Mouse (Mus musculus) lung, postnatal 0 days (tissue): ENCODE data around the gene Krtap4-6. TPM values are rescaled to one million over a fixed set of nuclear protein-coding genes. Genes with fewer than 3 reads are reported as not detected.

Source experiments
- ATAC-seq: fragments of 200-750 bp; cut with Nextera tagmentation; 2 replicates; pipeline ENCODE4 v1.8.0; 2017; ENCODE audit warnings: moderate library complexity
- DNase-seq: peaks from one replicate; pipeline ENCODE4 v3.0.0-alpha.2; 2016; ENCODE audit warnings: low spot score
- H3K27ac ChIP-seq: fragments of 300-500 bp; sonication (generic); 2 replicates; pipeline ENCODE4 v1.5.1; 2014; ENCODE audit warnings: antibody characterized with exemption, mild to moderate bottlenecking, low read length, mixed read lengths
- H3K27me3 ChIP-seq: fragments of 300-500 bp; sonication (generic); replicated peaks from 2 replicates; pipeline ENCODE4 v1.6.1; 2014; ENCODE audit warnings: low read length, mixed read lengths; ENCODE audit not compliant: insufficient read depth
- H3K36me3 ChIP-seq: fragments of 300-500 bp; sonication (generic); 2 replicates; pipeline ENCODE4 v1.6.1; 2014; ENCODE audit warnings: low read length, mixed read lengths; ENCODE audit not compliant: insufficient read depth
- H3K4me1 ChIP-seq: fragments of 300-500 bp; sonication (generic); 2 replicates; pipeline ENCODE4 v1.6.1; 2014; ENCODE audit warnings: antibody characterized with exemption, low read depth, low read length, mixed read lengths; ENCODE audit not compliant: insufficient read depth
- H3K4me2 ChIP-seq: fragments of 300-500 bp; sonication (generic); replicated peaks from 2 replicates; pipeline ENCODE4 v1.6.1; 2014; ENCODE audit warnings: low read depth, mild to moderate bottlenecking, low read length, moderate library complexity, mixed read lengths
- H3K4me3 ChIP-seq: fragments of 300-500 bp; sonication (generic); 2 replicates; pipeline ENCODE4 v1.5.1; 2014; ENCODE audit warnings: low read depth, low read length
- H3K9ac ChIP-seq: fragments of 300-500 bp; sonication (generic); replicated peaks from 2 replicates; pipeline ENCODE4 v1.6.1; 2014; ENCODE audit warnings: low read depth, mild to moderate bottlenecking
- H3K9me3 ChIP-seq: fragments of 300-500 bp; sonication (generic); 2 replicates; pipeline ENCODE4 v1.6.1; 2016; ENCODE audit warnings: low read length, mixed read lengths
- CTCF ChIP-seq: IDR thresholded peaks from 2 replicates; pipeline ENCODE4 v1.5.1; 2016; ENCODE audit warnings: antibody characterized with exemption, mild to moderate bottlenecking
- EP300 ChIP-seq: IDR thresholded peaks from 2 replicates; pipeline ENCODE4 v1.6.1; 2016; ENCODE audit warnings: antibody characterized with exemption, mild to moderate bottlenecking, control low read depth
- WGBS: fragments of 180-500 bp; shearing (Covaris S2); extraction: QIAGEN DNeasy Blood & Tissue Kit; methylation state at CpG from one replicate; pipeline ENCODE4 v1.1.7; 2014; 5-methylcytosine and 5-hydroxymethylcytosine counted together
- polyA plus RNA-seq: library from polyadenylated mRNA; unstranded; fragments of >200 nt; fragmentation: Nextera tagmentation; extraction: Ambion mirVana; gene quantifications from 2 replicates; pipeline ENCODE4 v1.2.1, GENCODE M21; 2015

Gene Krtap4-6
- polyA plus RNA-seq, 1 experiment from 2014 or later, result not detected

DNA sequence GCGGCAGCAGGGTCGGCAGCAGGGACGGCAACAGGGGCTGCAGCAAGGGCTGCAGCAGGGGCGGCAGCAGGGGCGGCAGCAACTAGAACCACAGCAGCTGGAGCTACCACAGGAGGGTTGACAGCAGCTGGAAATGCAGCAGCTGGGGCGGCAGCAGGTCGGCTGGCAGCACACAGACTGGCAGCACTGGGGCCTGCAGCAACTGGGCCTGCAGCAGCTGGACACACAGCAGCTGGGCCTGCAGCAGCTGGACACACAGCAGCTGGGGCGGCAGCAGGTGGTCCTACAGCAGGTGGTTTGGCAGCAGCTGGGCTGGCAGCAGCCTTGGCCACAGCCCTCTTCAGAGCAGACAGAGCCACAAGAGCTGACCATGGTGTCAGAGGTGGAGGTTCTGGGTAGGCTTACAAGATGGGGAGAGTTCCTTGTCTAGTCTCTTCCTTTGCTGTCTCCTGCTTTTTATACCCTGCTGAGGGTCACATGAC lies 31.1 kb downstream of the Krtap4-6 start, which contains the start of gene Krtap4-2:
Krtap4-2 (minus strand) TSS at position 432 of the 482 bp plus-strand sequence.
- H3K4me2 ChIP-seq, result no peak within 1 kb of the TSS
- TF ChIP-seq EP300, result no peak
- TF ChIP-seq CTCF, result no peak
- no peaks in the 10 kb centered on the region for H3K9me3 ChIP-seq
- no peaks in the 10 kb centered on the region for H3K4me1 ChIP-seq
- no peak within 1 kb of the TSS for H3K27ac ChIP-seq
- H3K9ac ChIP-seq, result no peak within 1 kb of the TSS
- H3K36me3 ChIP-seq, result no peaks in the 10 kb centered on the region
- DNase-seq, result no peak
- no peak for ATAC-seq
- no peaks in the 10 kb centered on the region for H3K27me3 ChIP-seq
- H3K4me3 ChIP-seq, result no peak within 1 kb of the TSS
- 36% methylated on average over 8 of the region's 8 CpGs for WGBS

DNA sequence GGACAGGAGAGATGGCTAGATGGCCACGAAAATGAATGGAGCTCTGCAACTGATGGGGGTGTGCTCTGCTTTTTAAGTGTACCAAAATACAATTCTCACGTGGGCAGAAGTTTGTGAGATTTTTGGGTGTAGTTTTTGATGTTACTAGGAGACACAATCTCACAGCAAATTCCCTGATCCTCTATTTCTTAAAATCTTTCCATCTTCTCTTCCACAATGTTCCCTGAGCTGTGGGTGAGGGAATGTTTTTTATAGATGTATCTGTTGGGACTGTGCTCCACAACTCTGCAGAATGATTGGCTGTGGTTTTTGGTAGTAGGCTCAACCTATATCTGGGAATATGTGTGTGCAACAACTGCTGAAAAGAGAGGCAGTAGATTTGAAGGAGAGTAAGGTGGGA lies 32.5 kb downstream of the Krtap4-6 start:
- no peak for ATAC-seq
- Histone ChIP-seq H3K36me3 (no peaks in the 10 kb centered on the region), H3K9ac (no peak overlapping the region), H3K27me3 (no peaks in the 10 kb centered on the region), H3K4me2 (no peak overlapping the region), H3K4me1 (no peaks in the 10 kb centered on the region), H3K9me3 (no peaks in the 10 kb centered on the region), H3K4me3 (no peak overlapping the region), H3K27ac (no peak overlapping the region)
- TF ChIP-seq EP300, result no peak
- TF ChIP-seq CTCF, result no peak
- 62% methylated on average over 2 of the region's 2 CpGs for WGBS
- DNase-seq, result no peak

DNA sequence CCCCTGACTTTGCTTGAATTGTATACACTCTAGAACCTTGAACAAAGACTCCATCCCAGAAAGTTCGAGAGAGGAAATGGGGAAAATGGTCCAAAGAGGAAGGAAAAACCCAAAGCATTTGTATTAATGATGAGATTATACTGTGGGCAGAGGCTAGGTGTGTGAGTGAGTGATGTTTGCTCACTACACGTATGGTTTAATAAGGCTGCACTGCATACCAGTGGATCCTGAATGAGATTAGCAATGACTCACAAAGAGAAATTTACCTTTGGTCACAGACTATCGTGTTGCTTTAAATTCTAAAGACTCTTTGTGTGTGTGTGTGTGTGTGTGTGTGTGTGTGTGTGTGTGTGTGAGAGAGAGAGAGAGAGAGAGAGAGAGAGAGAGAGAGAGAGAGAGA lies 34.9 kb downstream of the Krtap4-6 start:
- 38% methylated on average over 3 of the region's 3 CpGs for WGBS
- no peak for DNase-seq
- no peak for ATAC-seq
- no peak overlapping the region for H3K4me2 ChIP-seq
- TF ChIP-seq EP300, result no peak
- no peak for TF ChIP-seq CTCF
- no peaks in the 10 kb centered on the region for H3K27me3 ChIP-seq
- H3K36me3 ChIP-seq, result no peaks in the 10 kb centered on the region
- H3K9ac ChIP-seq, result no peak overlapping the region
- H3K4me3 ChIP-seq, result no peak overlapping the region
- no peaks in the 10 kb centered on the region for H3K4me1 ChIP-seq
- H3K27ac ChIP-seq, result no peak overlapping the region
- no peaks in the 10 kb centered on the region for H3K9me3 ChIP-seq

DNA sequence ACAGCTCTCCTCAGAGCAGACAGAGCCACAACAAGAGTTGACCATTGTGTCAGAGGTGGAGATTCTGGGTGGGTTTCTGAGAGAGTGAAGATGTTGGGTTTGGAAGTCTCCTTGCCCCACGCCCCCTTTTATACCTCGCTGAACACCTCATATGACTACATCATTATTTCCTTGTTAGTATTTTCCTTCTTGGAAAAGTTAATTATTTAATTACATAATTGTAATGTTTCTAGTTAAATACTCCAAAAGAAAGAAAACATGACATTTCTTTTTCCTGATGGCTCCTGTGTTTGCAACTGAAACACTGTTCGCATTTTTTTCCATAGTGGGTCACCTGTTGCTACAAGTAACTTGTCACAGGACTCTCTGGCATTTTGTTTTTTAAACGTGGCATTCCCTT lies 37.6 kb downstream of the Krtap4-6 start, which contains the start of gene Krtap4-1:
Krtap4-1 (minus strand) TSS at position 101 of the 400 bp plus-strand sequence.
- no peak within 1 kb of the TSS for H3K4me2 ChIP-seq
- TF ChIP-seq EP300 (no peak), CTCF (no peak)
- ATAC-seq (no peak), DNase-seq (no peak)
- no peak within 1 kb of the TSS for H3K9ac ChIP-seq
- H3K4me3 ChIP-seq, result no peak within 1 kb of the TSS
- WGBS, result 76% methylated on average over 4 of the region's 4 CpGs
- no peaks in the 10 kb centered on the region for H3K27me3 ChIP-seq
- H3K4me1 ChIP-seq, result no peaks in the 10 kb centered on the region
- H3K27ac ChIP-seq, result no peak within 1 kb of the TSS
- H3K36me3 ChIP-seq, result no peaks in the 10 kb centered on the region
- H3K9me3 ChIP-seq, result no peaks in the 10 kb centered on the region

DNA sequence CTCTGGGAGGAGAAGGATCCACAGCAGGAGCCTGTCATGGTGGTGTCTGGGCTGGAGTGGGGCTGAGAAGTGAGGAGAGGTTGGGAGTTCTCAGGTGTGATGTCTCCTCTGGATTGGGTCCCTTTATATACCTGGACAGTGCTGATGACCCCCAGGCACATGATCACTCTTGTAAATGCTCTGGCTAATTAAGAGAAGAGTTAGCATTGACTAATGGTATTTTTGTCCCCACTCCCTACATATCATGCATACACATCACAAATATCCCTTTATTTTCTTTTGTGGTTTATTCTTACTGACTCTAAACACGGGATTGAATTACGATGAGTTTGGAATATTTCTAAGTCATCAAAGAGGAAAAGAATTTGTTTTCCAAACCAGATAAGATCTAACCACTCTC lies 45.4 kb downstream of the Krtap4-6 start, which contains the start of gene Gm11562:
Gm11562 (minus strand) TSS at position 101 of the 400 bp plus-strand sequence.
- Histone ChIP-seq H3K27me3 (no peaks in the 10 kb centered on the region), H3K4me3 (no peak within 1 kb of the TSS), H3K4me1 (no peaks in the 10 kb centered on the region), H3K4me2 (no peak within 1 kb of the TSS), H3K36me3 (no peaks in the 10 kb centered on the region), H3K27ac (no peak within 1 kb of the TSS), H3K9ac (no peak within 1 kb of the TSS), H3K9me3 (no peaks in the 10 kb centered on the region)
- DNase-seq (no peak), ATAC-seq (no peak)
- TF ChIP-seq EP300, result no peak
- TF ChIP-seq CTCF, result no peak
- 73% methylated on average over 2 of the region's 2 CpGs for WGBS

Other genes with a start within 250 kb of the Krtap4-6 start
- not detected in 2 replicates for gene Krt12, start 243.7 kb downstream of the Krtap4-6 start, polyA plus RNA-seq
- gene Krt20, start 227.8 kb downstream of the Krtap4-6 start, polyA plus RNA-seq, result 0.27 and 0.31 TPM in 2 replicates
- gene Krt23, start 172.8 kb downstream of the Krtap4-6 start, polyA plus RNA-seq, result 8.2 and 9.7 TPM in 2 replicates
- not detected in 2 replicates for gene Krt39, start 144.6 kb downstream of the Krtap4-6 start, polyA plus RNA-seq
- not detected in 2 replicates for gene Krt40, start 122.8 kb downstream of the Krtap4-6 start, polyA plus RNA-seq
- not detected in 2 replicates for gene Krtap3-3, start 115.1 kb downstream of the Krtap4-6 start, polyA plus RNA-seq
- gene Krtap3-2, start 109.1 kb downstream of the Krtap4-6 start, polyA plus RNA-seq, result not detected in 2 replicates
- not detected in 2 replicates for gene Gm11939, start 106.5 kb downstream of the Krtap4-6 start, polyA plus RNA-seq
- not detected in 2 replicates for gene Krtap3-1, start 99.3 kb downstream of the Krtap4-6 start, polyA plus RNA-seq
- gene Krtap1-5, start 84.9 kb downstream of the Krtap4-6 start, polyA plus RNA-seq, result 0.26 TPM in 1 of 2 replicates, not detected in the other
- gene Krtap1-4, start 82.3 kb downstream of the Krtap4-6 start, polyA plus RNA-seq, result not detected in 2 replicates
- gene Krtap1-3, start 74.6 kb downstream of the Krtap4-6 start, polyA plus RNA-seq, result not detected in 2 replicates
- gene Krtap9-3, start 67.9 kb downstream of the Krtap4-6 start, polyA plus RNA-seq, result not detected in 2 replicates
- gene Gm11938, start 62.7 kb downstream of the Krtap4-6 start, polyA plus RNA-seq, result not detected in 2 replicates
- not detected in 2 replicates for gene Gm11937, start 55.8 kb downstream of the Krtap4-6 start, polyA plus RNA-seq
- gene Krtap2-4, start 51.1 kb downstream of the Krtap4-6 start, polyA plus RNA-seq, result not detected in 2 replicates
- not detected in 2 replicates for gene Gm11562, start 45.5 kb downstream of the Krtap4-6 start, polyA plus RNA-seq
- gene Krtap4-1, start 37.7 kb downstream of the Krtap4-6 start, polyA plus RNA-seq, result not detected in 2 replicates
- not detected in 2 replicates for gene Krtap4-2, start 30.9 kb downstream of the Krtap4-6 start, polyA plus RNA-seq
- gene Krtap4-7, start 21.9 kb downstream of the Krtap4-6 start, polyA plus RNA-seq, result not detected in 2 replicates
- not detected in 2 replicates for gene Gm11555, start 15.7 kb downstream of the Krtap4-6 start, polyA plus RNA-seq
- not detected in 2 replicates for gene Gm11563, start 7.0 kb downstream of the Krtap4-6 start, polyA plus RNA-seq
- gene Gm14190, start 24.8 kb upstream of the Krtap4-6 start, polyA plus RNA-seq, result not detected in 2 replicates
- not detected in 2 replicates for gene Gm14180, start 68.3 kb upstream of the Krtap4-6 start, polyA plus RNA-seq
- not detected in 2 replicates for gene Gm11595, start 107.0 kb upstream of the Krtap4-6 start, polyA plus RNA-seq
- not detected in 2 replicates for gene Krtap4-8, start 114.7 kb upstream of the Krtap4-6 start, polyA plus RNA-seq
- not detected in 2 replicates for gene Krtap4-9, start 119.2 kb upstream of the Krtap4-6 start, polyA plus RNA-seq
- not detected in 2 replicates for gene Gm11596, start 127.5 kb upstream of the Krtap4-6 start, polyA plus RNA-seq
- not detected in 2 replicates for gene Gm11569, start 133.0 kb upstream of the Krtap4-6 start, polyA plus RNA-seq
- gene Gm11554, start 138.5 kb upstream of the Krtap4-6 start, polyA plus RNA-seq, result not detected in 2 replicates
- gene Krtap4-13, start 143.9 kb upstream of the Krtap4-6 start, polyA plus RNA-seq, result not detected in 2 replicates
- gene Gm11564, start 149.7 kb upstream of the Krtap4-6 start, polyA plus RNA-seq, result not detected in 2 replicates
- not detected in 2 replicates for gene 2300003K06Rik, start 172.1 kb upstream of the Krtap4-6 start, polyA plus RNA-seq
- not detected in 2 replicates for gene Krtap4-16, start 185.6 kb upstream of the Krtap4-6 start, polyA plus RNA-seq
- not detected in 2 replicates for gene Gm11568, start 192.0 kb upstream of the Krtap4-6 start, polyA plus RNA-seq
- gene Gm11559, start 198.5 kb upstream of the Krtap4-6 start, polyA plus RNA-seq, result not detected in 2 replicates
- gene Krtap9-1, start 207.4 kb upstream of the Krtap4-6 start, polyA plus RNA-seq, result not detected in 2 replicates
- not detected in 2 replicates for gene Gm11567, start 213.2 kb upstream of the Krtap4-6 start, polyA plus RNA-seq
- not detected in 2 replicates for gene Krtap31-1, start 242.0 kb upstream of the Krtap4-6 start, polyA plus RNA-seq
- gene Gm11565, start 248.8 kb upstream of the Krtap4-6 start, polyA plus RNA-seq, result not detected in 2 replicates